Mouse (Mus musculus): ENCODE measurements at regions not wholly inside any gene's neighbourhood (a gene's known extent, or its start where the extent isn't known, plus 50 kb on each side); places are given as distances from the start of the nearest gene placed in this dataset.

- Histone ChIP-seq H3K4me1 (no peaks in the 10 kb centered on the region), H3K9me3 (no peaks in the 10 kb centered on the region), H3K27me3 (no peaks in the 10 kb centered on the region), H3K4me2 (replicated peaks) (no peak overlapping the region), H3K36me3 (no peaks in the 10 kb centered on the region), H3K9ac (replicated peaks) (no peak overlapping the region), H3K4me3 (no peak overlapping the region), H3K27ac (replicated peaks) (no peak overlapping the region)
- ATAC-seq (ENCODE audit: low FRiP score, low read depth) = no peak
- 77% methylated on average over 6 of the region's 6 CpGs for WGBS
Measured at GRCm38 (mm10) chr10:105704472-105705235, 130.4 kb upstream of the Tmtc2 start.

DNA sequence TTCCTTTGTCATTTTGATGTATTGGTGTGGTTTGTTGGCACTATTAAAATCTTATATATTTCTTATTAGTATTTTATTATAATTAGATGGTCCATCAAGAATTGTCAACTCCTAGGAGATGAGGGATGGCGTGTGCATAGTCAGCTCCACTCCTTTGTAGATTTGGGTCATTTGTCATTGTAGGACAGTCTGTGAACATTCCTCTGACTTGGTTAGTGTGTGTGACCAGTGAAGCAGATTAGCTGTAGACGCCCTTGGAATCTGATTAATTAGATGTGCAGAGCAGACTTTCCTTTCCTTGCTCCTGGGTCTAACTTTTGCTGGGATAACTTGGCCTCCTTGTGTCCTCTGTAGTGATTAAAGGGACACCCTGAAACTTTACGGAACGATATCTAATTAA lies 118.9 kb upstream of the Tmtc2 start:
- no peak overlapping the region for H3K4me2 ChIP-seq (replicated peaks)
- H3K27ac ChIP-seq (replicated peaks) = no peak overlapping the region
- H3K9me3 ChIP-seq = no peaks in the 10 kb centered on the region
- ATAC-seq (ENCODE audit: low FRiP score, low read depth) = no peak
- no peak overlapping the region for H3K9ac ChIP-seq (replicated peaks)
- no peaks in the 10 kb centered on the region for H3K4me1 ChIP-seq
- no peaks in the 10 kb centered on the region for H3K27me3 ChIP-seq
- H3K36me3 ChIP-seq = no peaks in the 10 kb centered on the region
- WGBS = 51% methylated on average over 4 of the region's 4 CpGs
- no peak overlapping the region for H3K4me3 ChIP-seq

- H3K4me2 ChIP-seq (replicated peaks) = no peak overlapping the region; the same call in 1 of the 2 replicates
- H3K9ac ChIP-seq (replicated peaks) = no peak overlapping the region
- 0 out of 2 replicates have a peak overlapping the region, but pooled peaks have one; percentile 10 for H3K27ac ChIP-seq (replicated peaks)
- H3K4me3 ChIP-seq = no peak overlapping the region
- H3K4me1 ChIP-seq = no peaks in the 10 kb centered on the region
- H3K36me3 ChIP-seq = no peaks in the 10 kb centered on the region
- H3K27me3 ChIP-seq = no peaks in the 10 kb centered on the region
- peak; percentile 72 for ATAC-seq (ENCODE audit: low FRiP score, low read depth)
- H3K9me3 ChIP-seq = no peaks in the 10 kb centered on the region
- WGBS = 51% methylated on average over 9 of the region's 9 CpGs
Measured at GRCm38 (mm10) chr10:105689388-105689787, 115.1 kb upstream of the Tmtc2 start.

- no peak overlapping the region for H3K4me2 ChIP-seq (replicated peaks)
- H3K36me3 ChIP-seq = no peaks in the 10 kb centered on the region
- peak overlapping the region; percentile 2; the same call in 1 of the 2 replicates for H3K27ac ChIP-seq (replicated peaks)
- H3K4me1 ChIP-seq = no peaks in the 10 kb centered on the region
- H3K27me3 ChIP-seq = no peaks in the 10 kb centered on the region
- no peak overlapping the region for H3K9ac ChIP-seq (replicated peaks)
- 76% methylated on average over 9 of the region's 9 CpGs for WGBS
- H3K9me3 ChIP-seq = no peaks in the 10 kb centered on the region
- no peak for ATAC-seq (ENCODE audit: low FRiP score, low read depth)
- no peak overlapping the region for H3K4me3 ChIP-seq
Measured at GRCm38 (mm10) chr10:105688879-105689278, 114.6 kb upstream of the Tmtc2 start.

GRCm38 (mm10) chr10:105686876-105687275 lies 112.6 kb upstream of the Tmtc2 start:
- Histone ChIP-seq H3K27me3 (no peaks in the 10 kb centered on the region), H3K9me3 (no peaks in the 10 kb centered on the region), H3K27ac (replicated peaks) (no peak overlapping the region), H3K4me1 (no peaks in the 10 kb centered on the region), H3K9ac (replicated peaks) (no peak overlapping the region), H3K4me3 (no peak overlapping the region), H3K4me2 (replicated peaks) (no peak overlapping the region), H3K36me3 (no peaks in the 10 kb centered on the region)
- WGBS = 94% methylated on average over 5 of the region's 5 CpGs
- ATAC-seq (ENCODE audit: low FRiP score, low read depth) = no peak

DNA sequence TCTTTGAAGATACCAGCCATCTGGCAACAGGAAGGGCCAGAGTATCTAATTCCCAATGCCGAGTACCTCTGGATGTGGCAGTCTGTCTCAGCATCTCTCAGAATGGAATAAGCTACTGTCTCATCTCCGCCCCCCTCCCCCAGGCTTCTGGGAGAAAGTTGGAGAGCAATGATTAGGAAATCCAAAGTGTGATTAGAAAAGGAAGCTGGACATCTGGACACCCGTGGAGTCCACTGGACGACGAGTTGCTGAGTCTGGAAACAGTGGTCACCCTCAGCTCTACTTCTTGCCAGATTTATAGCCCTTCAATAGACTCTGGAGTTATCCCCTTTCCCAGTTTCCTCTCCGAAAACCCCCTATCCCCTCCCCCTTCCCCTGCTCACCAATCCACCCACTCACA lies 105.3 kb upstream of the Tmtc2 start:
- no peak for ATAC-seq (ENCODE audit: low FRiP score, low read depth)
- Histone ChIP-seq H3K4me2 (replicated peaks) (no peak overlapping the region), H3K9ac (replicated peaks) (no peak overlapping the region), H3K27me3 (no peaks in the 10 kb centered on the region), H3K36me3 (no peaks in the 10 kb centered on the region), H3K9me3 (no peaks in the 10 kb centered on the region), H3K4me3 (no peak overlapping the region), H3K27ac (replicated peaks) (no peak overlapping the region), H3K4me1 (no peaks in the 10 kb centered on the region)
- WGBS = 91% methylated on average over 6 of the region's 6 CpGs

DNA sequence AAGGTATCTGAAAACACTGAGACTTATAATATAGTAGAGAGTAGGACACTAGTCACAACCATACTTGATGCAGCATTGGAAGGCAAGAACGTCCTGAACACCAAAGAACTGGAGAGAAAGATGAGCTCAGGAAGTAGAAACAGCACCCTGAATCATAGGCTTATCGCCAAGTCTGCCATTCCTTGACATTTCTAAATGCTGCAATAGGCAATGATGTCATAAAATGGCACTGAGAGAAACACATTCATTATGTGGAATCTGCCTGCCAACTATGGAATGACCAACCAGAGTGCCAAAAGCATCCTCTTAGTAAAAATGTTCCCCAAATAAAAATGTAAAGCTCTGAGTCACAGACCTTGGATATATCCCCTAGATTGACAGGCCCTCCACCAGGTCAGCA lies 92.7 kb upstream of the Tmtc2 start:
- Histone ChIP-seq H3K36me3 (no peaks in the 10 kb centered on the region), H3K27me3 (no peaks in the 10 kb centered on the region), H3K27ac (replicated peaks) (no peak overlapping the region), H3K4me1 (no peaks in the 10 kb centered on the region), H3K9ac (replicated peaks) (no peak overlapping the region), H3K4me3 (no peak overlapping the region), H3K9me3 (no peaks in the 10 kb centered on the region), H3K4me2 (replicated peaks) (no peak overlapping the region)
- ATAC-seq (ENCODE audit: low FRiP score, low read depth) = no peak
- WGBS = 94% methylated on average over 2 of the region's 2 CpGs

DNA sequence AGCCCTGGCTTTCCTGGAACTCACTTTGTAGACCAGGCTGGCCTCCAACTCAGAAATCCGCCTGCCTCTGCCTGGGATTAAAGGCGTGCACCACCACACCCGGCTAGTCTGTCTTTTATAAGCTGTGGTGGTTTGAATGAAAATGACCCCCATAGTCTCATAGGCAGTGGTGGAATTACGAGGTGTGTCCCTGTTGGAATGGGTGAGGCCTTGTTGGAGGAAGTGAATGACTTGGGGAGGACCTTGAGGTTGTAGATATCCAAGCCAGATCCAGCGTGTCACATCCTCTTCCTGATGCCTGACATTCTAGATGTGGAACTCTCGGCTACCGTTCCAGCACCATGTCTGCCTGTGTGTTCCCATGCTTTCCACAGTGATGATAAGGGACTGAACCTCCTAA lies 86.5 kb upstream of the Tmtc2 start:
- H3K9ac ChIP-seq (replicated peaks) = no peak overlapping the region
- no peak overlapping the region for H3K27ac ChIP-seq (replicated peaks)
- H3K27me3 ChIP-seq = no peaks in the 10 kb centered on the region
- H3K4me2 ChIP-seq (replicated peaks) = no peak overlapping the region
- no peaks in the 10 kb centered on the region for H3K4me1 ChIP-seq
- 90% methylated on average over 7 of the region's 7 CpGs for WGBS
- H3K4me3 ChIP-seq = no peak overlapping the region
- no peak for ATAC-seq (ENCODE audit: low FRiP score, low read depth)
- H3K9me3 ChIP-seq = no peaks in the 10 kb centered on the region
- H3K36me3 ChIP-seq = no peaks in the 10 kb centered on the region

DNA sequence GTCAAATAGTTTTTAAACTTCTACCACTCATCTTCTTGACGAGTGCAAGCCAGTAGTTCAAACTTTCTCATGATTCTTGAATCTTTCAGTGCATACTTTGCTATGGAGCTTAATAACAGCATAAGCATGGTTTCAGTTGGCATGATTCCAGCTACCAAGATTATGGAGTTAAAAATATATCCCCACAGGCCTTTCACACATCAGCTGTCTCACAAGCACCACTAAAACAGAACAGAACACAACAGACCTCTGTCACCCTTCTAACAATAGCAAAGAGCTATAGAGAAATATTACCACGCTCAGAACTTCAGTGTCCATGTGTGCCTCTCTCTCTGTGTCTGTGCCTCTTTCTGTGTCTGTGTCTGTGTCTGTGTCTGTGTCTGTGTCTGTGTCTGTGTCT lies 82.5 kb upstream of the Tmtc2 start:
- no peak overlapping the region for H3K4me2 ChIP-seq (replicated peaks)
- H3K4me1 ChIP-seq = no peaks in the 10 kb centered on the region
- H3K27me3 ChIP-seq = no peaks in the 10 kb centered on the region
- H3K4me3 ChIP-seq = no peak overlapping the region
- 81% methylated on average over 2 of the region's 2 CpGs for WGBS
- H3K27ac ChIP-seq (replicated peaks) = no peak overlapping the region
- no peaks in the 10 kb centered on the region for H3K9me3 ChIP-seq
- no peak overlapping the region for H3K9ac ChIP-seq (replicated peaks)
- ATAC-seq (ENCODE audit: low FRiP score, low read depth) = no peak
- no peaks in the 10 kb centered on the region for H3K36me3 ChIP-seq

DNA sequence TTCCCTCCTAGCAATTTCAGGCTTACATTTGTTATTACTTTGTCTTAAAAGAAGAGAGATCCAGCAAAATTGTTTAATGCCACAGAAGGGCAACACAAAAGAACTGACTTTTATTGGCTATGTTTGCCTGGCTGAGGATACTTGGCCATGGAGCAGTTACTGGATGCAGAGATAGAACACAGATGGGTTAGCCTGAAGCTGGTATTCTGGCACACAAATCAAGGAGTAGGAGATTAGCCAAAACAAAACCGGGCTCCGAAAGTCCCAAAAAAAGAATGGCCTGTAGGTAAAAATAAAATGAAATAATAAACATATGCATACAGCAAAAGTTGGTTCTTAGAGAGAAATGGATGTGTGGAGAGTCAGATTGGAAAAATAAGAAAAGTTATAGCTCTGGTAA lies 78.2 kb upstream of the Tmtc2 start:
- ATAC-seq (ENCODE audit: low FRiP score, low read depth) = no peak
- H3K4me1 ChIP-seq = no peaks in the 10 kb centered on the region
- WGBS = 90% methylated on average over 2 of the region's 2 CpGs
- H3K4me3 ChIP-seq = no peak overlapping the region
- H3K36me3 ChIP-seq = no peaks in the 10 kb centered on the region
- no peaks in the 10 kb centered on the region for H3K27me3 ChIP-seq
- no peaks in the 10 kb centered on the region for H3K9me3 ChIP-seq
- H3K27ac ChIP-seq (replicated peaks) = no peak overlapping the region
- H3K9ac ChIP-seq (replicated peaks) = no peak overlapping the region
- no peak overlapping the region for H3K4me2 ChIP-seq (replicated peaks)

- no peaks in the 10 kb centered on the region for H3K27me3 ChIP-seq
- H3K27ac ChIP-seq (replicated peaks) = no peak overlapping the region
- no peaks in the 10 kb centered on the region for H3K4me1 ChIP-seq
- ATAC-seq (ENCODE audit: low FRiP score, low read depth) = peak; percentile 83
- H3K4me2 ChIP-seq (replicated peaks) = no peak overlapping the region
- H3K9ac ChIP-seq (replicated peaks) = no peak overlapping the region
- WGBS = 77% methylated on average over 9 of the region's 9 CpGs
- no peaks in the 10 kb centered on the region for H3K36me3 ChIP-seq
- no peak overlapping the region for H3K4me3 ChIP-seq
- no peaks in the 10 kb centered on the region for H3K9me3 ChIP-seq
Measured at GRCm38 (mm10) chr10:105639011-105639451, 64.8 kb upstream of the Tmtc2 start.

- Histone ChIP-seq H3K27ac (replicated peaks) (no peak overlapping the region), H3K4me1 (no peaks in the 10 kb centered on the region), H3K27me3 (no peaks in the 10 kb centered on the region), H3K4me2 (replicated peaks) (no peak overlapping the region), H3K9me3 (no peaks in the 10 kb centered on the region), H3K9ac (replicated peaks) (no peak overlapping the region), H3K4me3 (no peak overlapping the region), H3K36me3 (no peaks in the 10 kb centered on the region)
- WGBS = 72% methylated on average over 10 of the region's 10 CpGs
- peak; percentile 24; the same call in 1 of the 2 replicates for ATAC-seq (ENCODE audit: low FRiP score, low read depth)
Measured at GRCm38 (mm10) chr10:105638500-105638899, 64.2 kb upstream of the Tmtc2 start.

GRCm38 (mm10) chr10:105626842-105627241 lies 52.6 kb upstream of the Tmtc2 start:
- Histone ChIP-seq H3K36me3 (no peaks in the 10 kb centered on the region), H3K9me3 (no peaks in the 10 kb centered on the region), H3K27ac (replicated peaks) (no peak overlapping the region), H3K4me2 (replicated peaks) (no peak overlapping the region), H3K27me3 (no peaks in the 10 kb centered on the region), H3K4me3 (no peak overlapping the region), H3K4me1 (peaks cover 5% of the 10 kb centered on the region; the same call in 1 of the 2 replicates), H3K9ac (replicated peaks) (no peak overlapping the region)
- ATAC-seq (ENCODE audit: low FRiP score, low read depth) = no peak
- WGBS = 76% methylated on average over 3 of the region's 3 CpGs

Data from midbrain, embryonic 12.5 days (tissue).